Mouse (Mus musculus): Measurements from ENCODE around the gene Ndufs8.

Ndufs8 gene

DNA sequence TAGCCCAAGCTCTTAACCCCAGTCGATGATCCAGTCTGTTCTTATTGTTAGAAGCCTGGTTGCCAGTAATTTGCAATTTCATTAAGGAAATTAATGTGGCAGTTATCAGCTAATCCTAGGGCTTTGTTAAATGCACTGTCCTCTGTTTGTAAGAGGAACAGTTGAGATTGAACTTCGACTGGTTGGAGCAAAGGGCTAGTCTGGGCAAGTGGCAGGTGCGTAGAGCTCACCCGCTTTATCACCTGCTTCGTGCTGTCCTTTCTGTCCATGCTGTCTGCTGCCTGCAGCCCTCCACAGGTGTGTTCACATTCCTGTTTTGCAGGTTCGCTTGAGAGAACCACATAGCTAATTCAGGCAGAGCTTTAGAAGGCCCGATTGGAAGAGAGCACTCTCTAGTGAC is 37.5 kb downstream of the Ndufs8 start:
- Histone ChIP-seq H3K9me3 (ENCODE audit: low read length) (no peaks in the 10 kb centered on the region), H3K36me3 (ENCODE audit: insufficient read depth, low read length) (peaks cover 90% of the 10 kb centered on the region)

DNA sequence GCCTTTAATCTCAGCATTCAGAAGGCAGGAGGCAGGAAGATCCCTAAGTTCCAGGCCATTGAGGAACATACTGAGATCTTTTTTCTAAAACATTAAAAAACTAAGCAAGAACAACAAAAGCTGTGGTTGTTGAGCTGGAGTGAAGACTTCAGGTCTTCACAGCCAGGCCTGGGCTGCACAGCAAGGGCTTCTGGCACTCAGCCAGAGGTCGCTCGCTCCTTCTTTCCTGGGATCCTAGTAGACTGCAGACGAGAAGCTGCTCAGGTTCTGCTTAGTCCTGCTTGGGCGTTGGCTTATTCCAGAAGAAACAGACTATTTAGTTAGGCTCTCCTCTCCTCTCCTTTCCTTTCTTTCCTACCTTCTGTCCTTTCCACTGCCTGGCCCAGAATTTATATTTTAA is 40.2 kb downstream of the Ndufs8 start:
- peaks cover 50% of the 10 kb centered on the region for H3K4me1 ChIP-seq (replicated peaks; ENCODE audit: low read depth, low read length)
- no peak overlapping the region for H3K4me3 ChIP-seq (replicated peaks; ENCODE audit: low read length)
- no peak for TF ChIP-seq CTCF (conservative IDR thresholded peaks at IDR 0.05; ENCODE audit: low read length)
- TF ChIP-seq NANOG (IDR thresholded peaks at IDR 0.05; ENCODE audit: borderline replicate concordance, low read length) = no peak
- TF ChIP-seq POU5F1 (IDR thresholded peaks at IDR 0.05; ENCODE audit: borderline replicate concordance, low read length) = no peak
- H3K9me3 ChIP-seq (ENCODE audit: low read length) = no peaks in the 10 kb centered on the region
- peaks cover 85% of the 10 kb centered on the region for H3K36me3 ChIP-seq (ENCODE audit: insufficient read depth, low read length)
- H3K27me3 ChIP-seq (ENCODE audit: insufficient read depth, low read length) = no peaks in the 10 kb centered on the region

More for the DNA sequence above, 37.5 kb downstream of the Ndufs8 start:
- Histone ChIP-seq H3K4me1 (replicated peaks; ENCODE audit: low read depth, low read length) (peaks cover 58% of the 10 kb centered on the region), H3K27me3 (ENCODE audit: insufficient read depth, low read length) (no peaks in the 10 kb centered on the region), H3K4me3 (replicated peaks; ENCODE audit: low read length) (0 out of 2 replicates have a peak overlapping the region, but pooled peaks have one; percentile 4)
- TF ChIP-seq POU5F1 (IDR thresholded peaks at IDR 0.05; ENCODE audit: borderline replicate concordance, low read length) = no peak
- TF ChIP-seq CTCF (conservative IDR thresholded peaks at IDR 0.05; ENCODE audit: low read length) = no peak
- no peak for TF ChIP-seq NANOG (IDR thresholded peaks at IDR 0.05; ENCODE audit: borderline replicate concordance, low read length)

DNA sequence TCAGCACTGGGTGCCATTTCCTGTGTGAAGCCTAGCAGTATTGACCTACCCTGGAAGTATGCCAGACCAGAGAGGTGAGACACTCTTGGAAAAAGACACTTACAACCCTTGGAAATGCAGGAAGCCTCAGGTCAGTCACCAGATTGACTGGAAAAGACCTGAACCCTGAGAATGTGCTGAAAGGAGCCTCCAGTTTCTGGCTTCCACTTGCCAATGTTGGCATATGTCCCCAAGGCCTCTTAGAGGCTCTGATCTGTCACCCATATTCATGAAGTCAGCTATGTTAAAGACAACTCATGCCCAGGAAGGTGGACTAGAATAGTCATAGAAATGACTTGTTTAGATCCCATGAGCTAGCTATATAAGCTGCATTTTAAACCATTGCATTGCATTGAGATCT is 41.1 kb downstream of the Ndufs8 start:
- Histone ChIP-seq H3K4me3 (replicated peaks; ENCODE audit: low read length) (no peak overlapping the region), H3K27me3 (ENCODE audit: insufficient read depth, low read length) (no peaks in the 10 kb centered on the region), H3K4me1 (replicated peaks; ENCODE audit: low read depth, low read length) (peaks cover 44% of the 10 kb centered on the region), H3K36me3 (ENCODE audit: insufficient read depth, low read length) (peaks cover 83% of the 10 kb centered on the region), H3K9me3 (ENCODE audit: low read length) (no peaks in the 10 kb centered on the region)
- TF ChIP-seq NANOG (IDR thresholded peaks at IDR 0.05; ENCODE audit: borderline replicate concordance, low read length) = no peak
- TF ChIP-seq POU5F1 (IDR thresholded peaks at IDR 0.05; ENCODE audit: borderline replicate concordance, low read length) = no peak
- TF ChIP-seq CTCF (conservative IDR thresholded peaks at IDR 0.05; ENCODE audit: low read length) = no peak

DNA sequence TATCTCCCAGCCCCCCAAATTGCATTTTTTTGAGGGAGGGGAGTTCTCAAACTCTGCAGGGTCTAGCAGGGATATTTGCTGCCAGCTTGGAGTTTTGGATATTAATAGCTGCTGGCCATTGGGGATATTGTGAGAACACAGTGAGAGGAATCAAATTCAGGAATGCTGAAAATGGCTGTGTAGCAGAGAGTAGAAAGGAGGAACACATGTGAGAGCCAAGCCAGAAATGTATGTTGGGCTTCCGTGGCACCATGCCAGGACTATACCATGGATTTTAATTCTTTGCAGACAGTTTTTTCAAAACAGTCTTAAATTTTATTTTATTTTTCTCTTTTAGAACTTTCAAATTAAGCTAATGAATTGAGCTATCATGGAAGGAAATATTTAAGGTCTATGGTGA is 44.3 kb downstream of the Ndufs8 start:
- peaks cover 13% of the 10 kb centered on the region for H3K4me1 ChIP-seq (replicated peaks; ENCODE audit: low read depth, low read length)
- H3K9me3 ChIP-seq (ENCODE audit: low read length) = no peaks in the 10 kb centered on the region
- H3K4me3 ChIP-seq (replicated peaks; ENCODE audit: low read length) = no peak overlapping the region
- H3K36me3 ChIP-seq (ENCODE audit: insufficient read depth, low read length) = peaks cover 76% of the 10 kb centered on the region
- no peaks in the 10 kb centered on the region for H3K27me3 ChIP-seq (ENCODE audit: insufficient read depth, low read length)
- TF ChIP-seq POU5F1 (IDR thresholded peaks at IDR 0.05; ENCODE audit: borderline replicate concordance, low read length) (no peak), CTCF (conservative IDR thresholded peaks at IDR 0.05; ENCODE audit: low read length) (no peak), NANOG (IDR thresholded peaks at IDR 0.05; ENCODE audit: borderline replicate concordance, low read length) (no peak)

DNA sequence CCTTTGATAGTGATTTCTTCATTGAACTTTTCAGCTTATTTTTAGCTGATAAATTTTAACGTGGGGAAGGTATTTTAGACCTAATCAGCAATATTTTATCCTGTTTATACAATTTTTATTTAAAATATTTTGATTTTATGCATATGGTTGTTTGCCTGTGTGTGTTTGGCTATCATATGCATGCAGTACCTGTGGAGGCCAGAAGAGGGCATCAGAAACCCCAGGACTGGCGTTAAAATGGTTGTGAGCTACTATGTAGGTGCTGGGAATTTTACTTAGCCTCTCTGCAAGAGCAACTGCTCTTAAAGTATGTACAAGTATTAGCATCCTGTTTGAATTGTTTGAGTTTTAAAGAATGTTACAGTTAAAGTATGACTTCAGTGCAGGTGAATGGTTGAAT is 47.6 kb downstream of the Ndufs8 start:
- Histone ChIP-seq H3K4me3 (replicated peaks; ENCODE audit: low read length) (no peak overlapping the region), H3K27me3 (ENCODE audit: insufficient read depth, low read length) (no peaks in the 10 kb centered on the region), H3K4me1 (replicated peaks; ENCODE audit: low read depth, low read length) (peaks cover 19% of the 10 kb centered on the region), H3K9me3 (ENCODE audit: low read length) (no peaks in the 10 kb centered on the region), H3K36me3 (ENCODE audit: insufficient read depth, low read length) (peaks cover 66% of the 10 kb centered on the region)
- TF ChIP-seq CTCF (conservative IDR thresholded peaks at IDR 0.05; ENCODE audit: low read length) (peak; percentile 71), POU5F1 (IDR thresholded peaks at IDR 0.05; ENCODE audit: borderline replicate concordance, low read length) (no peak), NANOG (IDR thresholded peaks at IDR 0.05; ENCODE audit: borderline replicate concordance, low read length) (no peak)

DNA sequence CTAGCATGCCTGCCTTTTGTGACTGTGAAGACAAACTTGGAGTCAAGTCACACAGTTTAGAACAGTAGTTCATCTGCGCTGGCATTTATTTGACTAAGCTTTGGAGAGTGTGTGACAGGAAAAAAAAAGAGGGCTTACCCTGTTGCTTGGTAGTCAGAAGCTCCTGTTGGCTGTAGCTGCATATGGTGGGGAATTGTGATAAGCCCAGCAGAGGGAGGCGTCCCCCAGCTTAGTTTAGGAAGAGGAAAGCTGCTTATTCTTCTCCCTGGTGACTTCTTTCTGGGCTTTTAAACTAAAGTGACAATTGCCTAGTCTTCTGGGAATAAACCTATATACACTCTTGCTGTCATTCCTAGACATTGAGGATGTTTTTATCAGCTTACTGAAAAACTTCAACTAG is 49.9 kb downstream of the Ndufs8 start:
- H3K4me3 ChIP-seq (replicated peaks; ENCODE audit: low read length) = no peak overlapping the region
- TF ChIP-seq NANOG (IDR thresholded peaks at IDR 0.05; ENCODE audit: borderline replicate concordance, low read length) (no peak), CTCF (conservative IDR thresholded peaks at IDR 0.05; ENCODE audit: low read length) (no peak), POU5F1 (IDR thresholded peaks at IDR 0.05; ENCODE audit: borderline replicate concordance, low read length) (no peak)
- H3K9me3 ChIP-seq (ENCODE audit: low read length) = no peaks in the 10 kb centered on the region
- H3K27me3 ChIP-seq (ENCODE audit: insufficient read depth, low read length) = no peaks in the 10 kb centered on the region
- H3K36me3 ChIP-seq (ENCODE audit: insufficient read depth, low read length) = peaks cover 68% of the 10 kb centered on the region
- peaks cover 35% of the 10 kb centered on the region for H3K4me1 ChIP-seq (replicated peaks; ENCODE audit: low read depth, low read length)

All from E14TG2a.4 (cell line).